Mouse (Mus musculus): ENCODE measurements around the gene Clcc1. TPM values are rescaled to one million over a fixed set of nuclear protein-coding genes. Genes with fewer than 3 reads are reported as not detected.
"Not testable (repeated sequence)": the region's sequence is repeated elsewhere in the genome, so short reads cannot be mapped to it uniquely, and the experiment has no call there.

Gene Clcc1
- polyA plus RNA-seq, 1 experiment from 2014 or later: 43.5 TPM

DNA sequence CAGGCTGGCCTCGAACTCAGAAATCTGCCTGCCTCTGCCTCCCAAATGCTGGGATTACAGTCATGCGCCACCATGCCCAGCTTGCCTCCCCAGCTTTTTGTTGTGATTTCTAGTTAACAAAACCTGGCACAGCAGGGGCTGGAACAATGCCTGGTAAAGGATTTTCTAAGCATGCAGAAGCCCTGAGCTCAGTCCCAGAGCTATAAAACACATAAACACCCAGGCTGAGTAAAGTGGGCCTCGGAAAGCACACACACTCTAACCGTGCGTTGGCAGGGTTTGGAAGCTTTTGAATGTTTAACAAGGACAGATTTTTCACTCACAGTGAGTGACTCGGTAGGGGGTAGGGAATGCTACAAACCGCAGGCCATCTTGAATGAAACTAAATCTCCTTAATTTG lies 7.7 kb upstream of the Clcc1 start:
- ATAC-seq: no peak
- Histone ChIP-seq H3K4me1 (replicated peaks; ENCODE audit: control insufficient read depth, insufficient read depth, low read length) (no peaks in the 10 kb centered on the region), H3K27me3 (replicated peaks; ENCODE audit: control insufficient read depth, insufficient read depth, low read length) (no peaks in the 10 kb centered on the region), H3K9me3 (ENCODE audit: control insufficient read depth) (no peaks in the 10 kb centered on the region), H3K36me3 (ENCODE audit: control insufficient read depth, insufficient read depth) (0 out of 2 replicates have a peak, but pooled peaks cover 3% of the 10 kb centered on the region), H3K9ac (ENCODE audit: low read depth, low read length) (no peak overlapping the region), H3K4me2 (replicated peaks; ENCODE audit: low read depth) (no peak overlapping the region), H3K27ac (ENCODE audit: low read depth, low read length) (no peak overlapping the region), H3K4me3 (ENCODE audit: low read depth, low read length) (no peak overlapping the region)
- TF ChIP-seq CTCF (IDR thresholded peaks at IDR 0.05; ENCODE audit: low read depth): no peak
- 63% methylated on average over 7 of the region's 7 CpGs for WGBS

DNA sequence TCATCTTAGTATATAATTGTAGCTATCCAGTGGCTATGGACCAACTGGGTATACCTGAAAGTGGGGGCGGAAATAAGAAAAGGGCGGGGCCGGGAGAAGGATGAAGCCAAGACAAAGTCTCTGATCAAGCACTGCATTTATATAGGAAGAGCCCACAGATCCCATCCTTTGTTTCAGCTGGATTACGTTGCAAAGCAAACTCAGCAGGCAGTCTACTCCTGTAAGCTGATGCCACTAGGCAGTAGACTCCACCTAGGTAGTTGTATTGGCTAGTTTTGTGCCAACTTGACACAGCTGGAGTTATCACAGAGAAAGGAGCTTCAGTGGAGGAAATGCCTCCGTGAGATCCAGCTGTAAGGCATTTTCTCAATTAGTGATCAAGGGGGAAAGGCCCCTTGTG lies 6.0 kb upstream of the Clcc1 start:
- ATAC-seq; H3K4me1 ChIP-seq (replicated peaks; ENCODE audit: control insufficient read depth, insufficient read depth, low read length); H3K4me2 ChIP-seq (replicated peaks; ENCODE audit: low read depth); H3K36me3 ChIP-seq (ENCODE audit: control insufficient read depth, insufficient read depth); H3K27me3 ChIP-seq (replicated peaks; ENCODE audit: control insufficient read depth, insufficient read depth, low read length); H3K27ac ChIP-seq (ENCODE audit: low read depth, low read length); H3K4me3 ChIP-seq (ENCODE audit: low read depth, low read length); H3K9me3 ChIP-seq (ENCODE audit: control insufficient read depth); H3K9ac ChIP-seq (ENCODE audit: low read depth, low read length): not testable (repeated sequence)
- 52% methylated on average over 5 of the region's 5 CpGs for WGBS

DNA sequence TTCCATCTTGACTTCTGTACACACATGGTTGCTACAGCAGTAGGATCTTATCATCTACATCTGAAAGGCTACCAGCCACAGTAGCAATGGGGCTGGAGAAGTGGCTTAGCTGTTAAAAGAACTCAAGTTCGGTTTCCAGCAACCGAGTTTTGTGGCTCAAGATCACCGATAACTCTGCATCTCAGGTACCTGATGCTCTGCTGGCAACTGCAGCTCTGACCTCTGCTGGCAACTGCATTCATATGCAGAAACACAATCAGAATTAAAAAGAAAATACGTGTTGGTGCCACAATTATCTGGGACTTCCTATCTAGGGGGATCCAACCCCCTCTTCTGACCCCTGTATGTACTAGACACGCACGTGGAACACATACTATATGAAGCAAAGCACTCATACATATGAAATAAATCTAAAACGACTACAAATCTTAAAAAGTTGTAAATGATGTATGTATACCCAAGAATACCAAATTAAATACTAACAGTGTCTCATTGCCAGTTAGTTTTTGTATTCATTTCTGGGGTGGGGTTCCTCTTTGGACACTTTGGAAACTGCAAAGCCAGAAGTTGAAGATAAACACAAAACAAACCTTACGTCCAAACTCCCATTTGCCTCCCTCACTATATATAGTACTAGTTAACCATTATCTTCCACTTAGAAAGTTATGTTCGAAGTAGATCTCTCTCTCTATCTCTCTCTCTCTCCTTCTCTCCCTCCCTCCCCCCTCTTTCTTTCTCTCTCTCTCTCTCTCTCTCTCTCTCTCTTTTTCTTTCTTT lies 659 bp upstream of the Clcc1 start:
- Histone ChIP-seq H3K4me2 (replicated peaks; ENCODE audit: low read depth) (peak overlapping the region; percentile 74), H3K4me1 (replicated peaks; ENCODE audit: control insufficient read depth, insufficient read depth, low read length) (no peaks in the 10 kb centered on the region; the same call in 1 of the 2 replicates), H3K4me3 (ENCODE audit: low read depth, low read length) (peak overlapping the region; percentile 79), H3K27ac (ENCODE audit: low read depth, low read length) (no peak overlapping the region), H3K36me3 (ENCODE audit: control insufficient read depth, insufficient read depth) (0 out of 2 replicates have a peak, but pooled peaks cover 3% of the 10 kb centered on the region), H3K9me3 (ENCODE audit: control insufficient read depth) (no peaks in the 10 kb centered on the region), H3K9ac (ENCODE audit: low read depth, low read length) (no peak overlapping the region), H3K27me3 (replicated peaks; ENCODE audit: control insufficient read depth, insufficient read depth, low read length) (no peaks in the 10 kb centered on the region)
- ATAC-seq: no peak
- TF ChIP-seq CTCF (IDR thresholded peaks at IDR 0.05; ENCODE audit: low read depth): peak; percentile 69
- WGBS: 15% methylated on average over 9 of the region's 9 CpGs

DNA sequence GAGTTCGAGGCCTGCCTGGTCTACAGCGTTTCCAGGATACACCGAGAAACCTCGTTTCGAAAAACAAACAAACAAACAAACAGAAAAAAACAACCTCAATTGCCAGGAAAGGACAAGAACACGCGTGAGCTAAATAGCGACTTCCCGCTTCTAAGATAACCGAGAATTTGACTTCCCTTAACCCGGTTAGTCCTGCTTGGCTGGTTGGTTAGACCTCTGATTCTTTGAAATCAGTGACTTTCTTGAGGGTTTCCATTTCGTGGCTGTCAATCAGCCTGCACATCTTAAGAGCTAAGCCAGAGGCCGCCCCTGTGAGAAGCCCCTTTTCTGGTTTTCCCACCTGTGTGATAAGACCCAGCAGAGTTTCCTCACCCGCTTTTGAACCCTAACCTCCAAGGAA lies 853 bp downstream of the Clcc1 start:
- ATAC-seq: no peak
- WGBS: 17% methylated on average over 14 of the region's 14 CpGs
- H3K9ac ChIP-seq (ENCODE audit: low read depth, low read length): peak overlapping the region; percentile 77; the same call in 1 of the 2 replicates
- H3K4me1 ChIP-seq (replicated peaks; ENCODE audit: control insufficient read depth, insufficient read depth, low read length): no peaks in the 10 kb centered on the region; the same call in 1 of the 2 replicates
- H3K27me3 ChIP-seq (replicated peaks; ENCODE audit: control insufficient read depth, insufficient read depth, low read length): no peaks in the 10 kb centered on the region
- H3K4me2 ChIP-seq (replicated peaks; ENCODE audit: low read depth): peak overlapping the region; percentile 74
- no peak overlapping the region for H3K27ac ChIP-seq (ENCODE audit: low read depth, low read length)
- H3K9me3 ChIP-seq (ENCODE audit: control insufficient read depth): no peaks in the 10 kb centered on the region
- 0 out of 2 replicates have a peak, but pooled peaks cover 3% of the 10 kb centered on the region for H3K36me3 ChIP-seq (ENCODE audit: control insufficient read depth, insufficient read depth)
- H3K4me3 ChIP-seq (ENCODE audit: low read depth, low read length): peak overlapping the region; percentile 79
- TF ChIP-seq CTCF (IDR thresholded peaks at IDR 0.05; ENCODE audit: low read depth): no peak

DNA sequence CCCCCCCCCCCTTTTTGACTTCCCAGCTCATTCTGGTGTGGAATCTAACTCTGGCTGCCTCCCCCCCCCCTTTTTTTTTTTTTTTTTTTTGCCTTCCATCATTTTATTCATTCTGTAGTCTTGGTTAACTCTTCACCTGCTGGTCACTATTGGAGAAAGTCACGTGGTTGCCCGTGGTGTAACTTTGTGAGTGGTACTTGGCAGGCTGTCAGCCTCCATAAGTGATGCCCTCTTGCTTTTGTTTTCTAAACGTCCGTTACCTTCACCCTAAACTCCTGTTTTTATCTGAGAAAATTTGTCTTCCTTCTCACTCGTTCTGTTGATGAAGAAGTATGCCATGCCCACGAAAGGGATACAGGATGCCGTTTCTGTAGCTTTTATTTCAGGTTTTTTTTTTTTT lies 1.8 kb downstream of the Clcc1 start:
- Histone ChIP-seq H3K9ac (ENCODE audit: low read depth, low read length) (no peak overlapping the region), H3K4me2 (replicated peaks; ENCODE audit: low read depth) (no peak overlapping the region), H3K9me3 (ENCODE audit: control insufficient read depth) (no peaks in the 10 kb centered on the region), H3K27me3 (replicated peaks; ENCODE audit: control insufficient read depth, insufficient read depth, low read length) (no peaks in the 10 kb centered on the region), H3K4me3 (ENCODE audit: low read depth, low read length) (no peak overlapping the region), H3K27ac (ENCODE audit: low read depth, low read length) (no peak overlapping the region), H3K4me1 (replicated peaks; ENCODE audit: control insufficient read depth, insufficient read depth, low read length) (no peaks in the 10 kb centered on the region; the same call in 1 of the 2 replicates), H3K36me3 (ENCODE audit: control insufficient read depth, insufficient read depth) (0 out of 2 replicates have a peak, but pooled peaks cover 3% of the 10 kb centered on the region)
- 93% methylated on average over 7 of the region's 7 CpGs for WGBS
- ATAC-seq: no peak
- TF ChIP-seq CTCF (IDR thresholded peaks at IDR 0.05; ENCODE audit: low read depth): no peak

- no peaks in the 10 kb centered on the region; the same call in 1 of the 2 replicates for H3K4me1 ChIP-seq (replicated peaks; ENCODE audit: control insufficient read depth, insufficient read depth, low read length)
- ATAC-seq: no peak
- H3K27ac ChIP-seq (ENCODE audit: low read depth, low read length): no peak overlapping the region
- no peak overlapping the region for H3K4me3 ChIP-seq (ENCODE audit: low read depth, low read length)
- 95% methylated on average over 9 of the region's 9 CpGs for WGBS
- TF ChIP-seq CTCF (IDR thresholded peaks at IDR 0.05; ENCODE audit: low read depth): no peak
- H3K9me3 ChIP-seq (ENCODE audit: control insufficient read depth): no peaks in the 10 kb centered on the region
- H3K4me2 ChIP-seq (replicated peaks; ENCODE audit: low read depth): no peak overlapping the region
- peaks cover 16% of the 10 kb centered on the region for H3K36me3 ChIP-seq (ENCODE audit: control insufficient read depth, insufficient read depth)
- H3K27me3 ChIP-seq (replicated peaks; ENCODE audit: control insufficient read depth, insufficient read depth, low read length): no peaks in the 10 kb centered on the region
- no peak overlapping the region for H3K9ac ChIP-seq (ENCODE audit: low read depth, low read length)
These were observed 4.9 kb downstream of the Clcc1 start for GRCm38 (mm10) chr3:108658612-108659011.

All from intestine, postnatal 0 days (tissue).